Mouse (Mus musculus) lung, postnatal 14 days (tissue): Measurements from ENCODE around the gene Map7d1.

Experiments
- DNase-seq: peaks from one replicate; pipeline ENCODE4 v3.0.0; 2021

Map7d1 gene

GRCm38 (mm10) chr4:126262119-126262807, 6.1 kb upstream of the Map7d1 start, which contains the start of gene Trappc3:
TSS of gene Trappc3 (plus strand) at chr4:126262325.
- DNase-seq: peak; percentile 100

GRCm38 (mm10) chr4:126261675-126262074, 5.5 kb upstream of the Map7d1 start:
- DNase-seq: no peak

- DNase-seq: no peak
These were observed 5.1 kb upstream of the Map7d1 start for GRCm38 (mm10) chr4:126261266-126261665.

- DNase-seq: peak; percentile 78
These were observed 4.5 kb upstream of the Map7d1 start for GRCm38 (mm10) chr4:126260520-126261201.

- peak; percentile 85 for DNase-seq
These were observed 3.5 kb upstream of the Map7d1 start for GRCm38 (mm10) chr4:126259523-126260160.

GRCm38 (mm10) chr4:126259063-126259462, 2.9 kb upstream of the Map7d1 start:
- DNase-seq: peak; percentile 25

GRCm38 (mm10) chr4:126256967-126257881, 1.1 kb upstream of the Map7d1 start:
- peak; percentile 59 for DNase-seq

- DNase-seq: peak; percentile 44
These were observed 786 bp downstream of the Map7d1 start for GRCm38 (mm10) chr4:126255113-126256001.

GRCm38 (mm10) chr4:126254315-126255112, 1.6 kb downstream of the Map7d1 start:
- DNase-seq: peak; percentile 53

GRCm38 (mm10) chr4:126253637-126254272, 2.4 kb downstream of the Map7d1 start:
- DNase-seq: no peak

GRCm38 (mm10) chr4:126252411-126253237, 3.5 kb downstream of the Map7d1 start:
- no peak for DNase-seq

GRCm38 (mm10) chr4:126251655-126252254, 4.4 kb downstream of the Map7d1 start:
- peak; percentile 69 for DNase-seq

- DNase-seq: no peak
These were observed 5.5 kb downstream of the Map7d1 start for GRCm38 (mm10) chr4:126250659-126251058.

GRCm38 (mm10) chr4:126248261-126248868, 7.8 kb downstream of the Map7d1 start:
- DNase-seq: no peak

GRCm38 (mm10) chr4:126246202-126246889, 9.8 kb downstream of the Map7d1 start:
- DNase-seq: no peak

GRCm38 (mm10) chr4:126242510-126242909, 13.6 kb downstream of the Map7d1 start:
- no peak for DNase-seq

- DNase-seq: no peak
These were observed 14.2 kb downstream of the Map7d1 start for GRCm38 (mm10) chr4:126241956-126242355.
